In the genomic region with DNA sequence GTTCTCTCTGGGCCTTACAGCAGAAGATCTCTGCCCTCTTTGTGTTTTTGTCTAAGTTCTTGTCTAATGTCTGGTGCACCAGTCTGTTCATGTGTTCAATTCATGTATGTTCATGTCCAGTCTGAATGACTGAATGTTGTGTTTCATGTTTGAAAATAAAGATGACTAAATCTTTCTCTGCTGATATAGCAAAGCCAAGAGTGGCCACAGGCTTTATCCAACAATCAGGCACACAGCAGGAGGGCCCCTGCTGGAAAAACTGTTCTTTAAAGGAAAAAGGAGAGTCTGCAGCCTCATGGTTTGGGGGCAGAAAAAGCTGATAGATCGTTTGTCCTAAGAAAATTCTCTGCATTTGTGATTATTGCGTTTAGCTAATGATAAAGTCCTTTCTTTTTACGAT, we compare ENCODE assay signal across 21 mouse cellular contexts. TPM values are rescaled to one million over a fixed set of nuclear protein-coding genes. Genes with fewer than 3 reads are reported as not detected.
DNase-seq lines count a peak whose midpoint lies in the region; ATAC-seq lines count a peak whose summit lies in the region.
"Had no signal": no experiment of that assay in that cellular context is flagged by ENCODE, and none has a peak within 500 bp of the region (broad histone marks: within the 10 kb centered on the region; RNA-seq: fewer than 3 reads in every experiment).

No protein-coding gene starts in this region.

- no peaks in the 10 kb centered on the region for H3K4me1 ChIP-seq in midbrain, embryonic 14.5 days (ENCODE audit: control insufficient read depth, insufficient read depth, low read length)
- no peaks in the 10 kb centered on the region for H3K4me1 ChIP-seq in midbrain, embryonic 15.5 days
- H3K4me1 ChIP-seq: embryonic facial prominence, embryonic 10.5 days; heart, embryonic 10.5 days; intestine, embryonic 15.5 days had no signal

- H3K36me3 ChIP-seq in midbrain, embryonic 14.5 days (ENCODE audit: control insufficient read depth, insufficient read depth, low read length) = no peaks in the 10 kb centered on the region
- H3K36me3 ChIP-seq in midbrain, embryonic 15.5 days (replicated peaks) = no peaks in the 10 kb centered on the region
- H3K36me3 ChIP-seq: embryonic facial prominence, embryonic 10.5 days; forebrain, embryonic 10.5 days; heart, embryonic 10.5 days; intestine, embryonic 15.5 days had no signal

- H3K4me2 ChIP-seq in midbrain, embryonic 14.5 days (ENCODE audit: low read length) = no peak overlapping the region
- H3K4me2 ChIP-seq in midbrain, embryonic 15.5 days = no peak overlapping the region
- H3K4me2 ChIP-seq: hindbrain, embryonic 14.5 days; intestine, embryonic 15.5 days had no signal

- 45% methylated on average over 3 of the region's 3 CpGs for WGBS in midbrain, embryonic 14.5 days
- 42% methylated on average over 3 of the region's 3 CpGs for WGBS in midbrain, embryonic 15.5 days

- H3K9me3 ChIP-seq in midbrain, embryonic 14.5 days (ENCODE audit: control insufficient read depth, low read length) = no peaks in the 10 kb centered on the region
- H3K9me3 ChIP-seq in midbrain, embryonic 15.5 days = no peaks in the 10 kb centered on the region
- H3K9me3 ChIP-seq: embryonic facial prominence, embryonic 10.5 days; forebrain, embryonic 10.5 days; G1E; heart, embryonic 10.5 days; intestine, embryonic 15.5 days had no signal

- no peak overlapping the region for H3K4me3 ChIP-seq in midbrain, embryonic 14.5 days (replicated peaks; ENCODE audit: low read depth, low read length)
- H3K4me3 ChIP-seq in midbrain, embryonic 15.5 days = no peak overlapping the region
- H3K4me3 ChIP-seq: embryonic facial prominence, embryonic 10.5 days; forebrain, embryonic 10.5 days; heart, embryonic 10.5 days; intestine, embryonic 15.5 days had no signal

- DNase-seq in left cerebral cortex, postnatal 4 days = peak; percentile 5
- DNase-seq in left cerebral cortex, postnatal 10 days (ENCODE audit: extremely low spot score in 1 of 2, low spot score in 2 of 2) = no peak
- DNase-seq in midbrain, embryonic 14.5 days = peak; percentile 28
- peak; percentile 26 for DNase-seq in ZHBTc4 (ENCODE audit: low read depth, low spot score)
- DNase-seq in layer of hippocampus, adult 9-11 months = no peak
- no peak for DNase-seq in urinary bladder, postnatal 25 days (ENCODE audit: low spot score)
- DNase-seq: adrenal gland, adult 2 months; adrenal gland, postnatal 25 days; cerebellum, adult 8-10 months; gastrocnemius, postnatal 10 days; heart, adult 18-20 months; heart, postnatal 14 days had no signal

- no peak for ATAC-seq in midbrain, embryonic 14.5 days (ENCODE audit: low FRiP score, low TSS enrichment)
- ATAC-seq in midbrain, embryonic 15.5 days (replicated peaks) = no peak
- ATAC-seq: forebrain, embryonic 14.5 days; intestine, embryonic 15.5 days had no signal

- H3K27me3 ChIP-seq in midbrain, embryonic 14.5 days (ENCODE audit: control insufficient read depth, insufficient read depth, low read length) = no peaks in the 10 kb centered on the region
- H3K27me3 ChIP-seq in midbrain, embryonic 15.5 days (replicated peaks) = no peaks in the 10 kb centered on the region
- H3K27me3 ChIP-seq: CH12.LX; intestine, embryonic 15.5 days had no signal

- intact Hi-C loops in left cerebral cortex, postnatal 4 days (cut with DNase I) = no loop called here
- intact Hi-C loops in left cerebral cortex, postnatal 10 days (cut with DNase I) = no loop called here

- H3K9ac ChIP-seq in midbrain, embryonic 14.5 days (replicated peaks; ENCODE audit: low read length) = no peak overlapping the region
- H3K9ac ChIP-seq in midbrain, embryonic 15.5 days = no peak overlapping the region
- H3K9ac ChIP-seq: hindbrain, embryonic 14.5 days; intestine, embryonic 15.5 days had no signal

- no peak overlapping the region for H3K27ac ChIP-seq in midbrain, embryonic 14.5 days (replicated peaks; ENCODE audit: low read depth, low read length)
- H3K27ac ChIP-seq in midbrain, embryonic 15.5 days = no peak overlapping the region
- H3K27ac ChIP-seq: embryonic facial prominence, embryonic 10.5 days; forebrain, embryonic 10.5 days; heart, embryonic 10.5 days; hindbrain, embryonic 14.5 days; intestine, embryonic 15.5 days had no signal

RNA-seq across cellular contexts. Expression of gene Akr1c19, which starts 16.2 kb away (rescaled TPM):
- 1 to 10 TPM; 7.6 to 8.6 TPM for total RNA-seq in left cerebral cortex, postnatal 4 days (2021)
- under 1 TPM; 0.28 to 0.30 TPM for total RNA-seq in left cerebral cortex, postnatal 10 days (2021)
- 4.6 and 8.5 TPM in 2 replicates for polyA plus RNA-seq in midbrain, embryonic 14.5 days (2014; fragmentation: Nextera tagmentation; extraction: Ambion mirVana)
- 7.2 and 8.3 TPM in 2 replicates for polyA plus RNA-seq in midbrain, embryonic 15.5 days (2015; fragmentation: Nextera tagmentation; extraction: Ambion mirVana)
- total RNA-seq: CH12.LX had no signal
- polyA plus RNA-seq: adrenal gland, adult 2 months; G1E had no signal

RNA-seq across cellular contexts. Expression of gene Akr1c13, which starts 21.4 kb away (rescaled TPM):
- total RNA-seq in left cerebral cortex, postnatal 4 days (2021) = 1 to 10 TPM in 1 of 2 experiments, under 1 TPM in 1; 0.52 to 1.1 TPM
- not detected for total RNA-seq in left cerebral cortex, postnatal 10 days (2021)
- polyA plus RNA-seq in midbrain, embryonic 14.5 days (2014; fragmentation: Nextera tagmentation; extraction: Ambion mirVana) = 1.0 and 1.2 TPM in 2 replicates
- polyA plus RNA-seq in midbrain, embryonic 15.5 days (2015; fragmentation: Nextera tagmentation; extraction: Ambion mirVana) = 1.0 and 1.8 TPM in 2 replicates

Comparison
In these comparisons a context has a peak if more than half of its experiments do, and no peak if none do; other contexts are left out.
1. DNase-seq: peak in left cerebral cortex, postnatal 4 days (single experiment), midbrain, embryonic 14.5 days (single experiment) and ZHBTc4 (single experiment); none in left cerebral cortex, postnatal 10 days (0 of 2), layer of hippocampus, adult 9-11 months (single experiment) and urinary bladder, postnatal 25 days (single experiment).
2. RNA of gene Akr1c19, which starts 16.2 kb away (total RNA-seq): 7.6 to 8.6 TPM in left cerebral cortex, postnatal 4 days; 0.28 to 0.30 TPM in left cerebral cortex, postnatal 10 days; every median in the first group is over 4 times any median in the second.